In the genomic region with DNA sequence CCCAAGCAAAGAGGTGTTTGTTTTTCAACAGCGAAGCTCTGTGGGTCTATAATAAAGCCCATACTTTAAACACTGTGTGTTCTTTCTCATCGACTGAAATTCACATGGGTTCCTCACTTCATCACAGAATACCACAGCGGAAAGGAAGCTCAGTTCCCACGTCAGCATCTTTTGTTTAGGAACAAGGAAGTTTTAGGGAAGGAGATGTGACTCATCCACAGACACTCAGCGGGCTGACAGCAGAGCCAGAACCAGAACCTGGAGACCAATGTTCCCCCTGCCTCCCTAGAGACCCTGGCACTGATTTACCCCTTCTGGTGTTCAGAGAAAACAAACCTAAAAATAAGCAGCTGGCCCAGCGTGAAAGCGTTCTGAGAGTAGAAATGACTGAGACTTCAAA, we compare ENCODE assay signal across 24 mouse cellular contexts. TPM values are rescaled to one million over a fixed set of nuclear protein-coding genes. Genes with fewer than 3 reads are reported as not detected.
DNase-seq lines count a peak whose midpoint lies in the region; ATAC-seq and TF ChIP-seq lines count a peak whose summit lies in the region.
"Had no signal": no experiment of that assay in that cellular context is flagged by ENCODE, and none has a peak within 500 bp of the region (broad histone marks: within the 10 kb centered on the region; RNA-seq: fewer than 3 reads in every experiment).

No protein-coding gene starts in this region.

- ATAC-seq in hindbrain, embryonic 13.5 days (ENCODE audit: low FRiP score) = no peak
- ATAC-seq: CD4-positive, CD25-positive, alpha-beta regulatory T cell, adult 4 months; forebrain, embryonic 14.5 days; forebrain, postnatal 0 days; intestine, postnatal 0 days had no signal

- H3K27ac ChIP-seq in heart, adult 2 months = peak overlapping the region; percentile 20
- peak overlapping the region; percentile 68 for H3K27ac ChIP-seq in brown adipose tissue, adult 24 weeks (replicated peaks; ENCODE audit: low read depth, low read length)
- no peak overlapping the region for H3K27ac ChIP-seq in hindbrain, embryonic 13.5 days
- H3K27ac ChIP-seq: embryonic facial prominence, embryonic 12.5 days; embryonic facial prominence, embryonic 15.5 days; heart, embryonic 15.5 days; hindbrain, embryonic 15.5 days had no signal

- H3K36me3 ChIP-seq in heart, adult 2 months (ENCODE audit: control insufficient read depth, insufficient read depth, low read length) = peaks cover 34% of the 10 kb centered on the region
- H3K36me3 ChIP-seq in hindbrain, embryonic 13.5 days = peaks cover 60% of the 10 kb centered on the region
- H3K36me3 ChIP-seq: embryonic facial prominence, embryonic 15.5 days had no signal

- no peaks in the 10 kb centered on the region for H3K9me3 ChIP-seq in hindbrain, embryonic 13.5 days
- H3K9me3 ChIP-seq: embryonic facial prominence, embryonic 12.5 days; embryonic facial prominence, embryonic 15.5 days; heart, embryonic 12.5 days; heart, embryonic 15.5 days; hindbrain, embryonic 15.5 days had no signal

- intact Hi-C loops in heart, adult 2 months (cut with DNase I) = no loop called here
- intact Hi-C loops in heart, postnatal 25 days (cut with DNase I) = no loop called here

- no peak for TF ChIP-seq POLR2A in heart, adult 2 months (IDR thresholded peaks at IDR 0.05; ENCODE audit: insufficient read depth, low read depth, low read length)

- no peaks in the 10 kb centered on the region for H3K27me3 ChIP-seq in heart, adult 2 months (ENCODE audit: control insufficient read depth, insufficient read depth, low read length)
- H3K27me3 ChIP-seq in hindbrain, embryonic 13.5 days = no peaks in the 10 kb centered on the region
- H3K27me3 ChIP-seq: embryonic facial prominence, embryonic 12.5 days; embryonic facial prominence, embryonic 15.5 days; heart, embryonic 12.5 days; heart, embryonic 15.5 days; hindbrain, embryonic 15.5 days had no signal

- TF ChIP-seq EP300 in heart, adult 2 months (IDR thresholded peaks at IDR 0.05; ENCODE audit: insufficient read depth, low read depth, low read length) = no peak

- no peak overlapping the region for H3K4me2 ChIP-seq in hindbrain, embryonic 13.5 days
- H3K4me2 ChIP-seq: embryonic facial prominence, embryonic 12.5 days; embryonic facial prominence, embryonic 15.5 days; heart, embryonic 12.5 days; heart, embryonic 15.5 days; hindbrain, embryonic 15.5 days had no signal

- H3K4me3 ChIP-seq in heart, adult 2 months = no peak overlapping the region
- no peak overlapping the region for H3K4me3 ChIP-seq in brown adipose tissue, adult 24 weeks (ENCODE audit: insufficient read depth, low read depth, low read length)
- H3K4me3 ChIP-seq in hindbrain, embryonic 13.5 days = no peak overlapping the region
- H3K4me3 ChIP-seq: embryonic facial prominence, embryonic 12.5 days; embryonic facial prominence, embryonic 15.5 days; heart, embryonic 12.5 days; heart, embryonic 15.5 days; hindbrain, embryonic 15.5 days had no signal

- no peak overlapping the region for H3K9ac ChIP-seq in heart, adult 2 months (ENCODE audit: low read depth, low read length)
- H3K9ac ChIP-seq in hindbrain, embryonic 13.5 days = no peak overlapping the region
- H3K9ac ChIP-seq: embryonic facial prominence, embryonic 15.5 days; forebrain, postnatal 0 days; heart, embryonic 12.5 days; heart, embryonic 15.5 days; hindbrain, embryonic 15.5 days had no signal

- 45% methylated on average over 7 of the region's 7 CpGs for WGBS in heart, adult 2 months
- WGBS in hindbrain, embryonic 13.5 days = 83% methylated on average over 7 of the region's 7 CpGs

- TF ChIP-seq CTCF in heart, adult 2 months (IDR thresholded peaks at IDR 0.05) = no peak

- no peak for DNase-seq in heart, adult 2 months
- no peak for DNase-seq in heart, postnatal 25 days (ENCODE audit: low spot score)
- peak; percentile 40 for DNase-seq in layer of hippocampus, adult 9-11 months
- no peak for DNase-seq in layer of hippocampus, adult 11-12 months (ENCODE audit: low spot score)
- DNase-seq: adrenal gland, adult 2 months; adrenal gland, postnatal 14 days; cerebellum, adult 18-20 months; cerebellum, adult 9-10 months; cerebellum, postnatal 14 days; forebrain, postnatal 0 days; gastrocnemius, postnatal 10 days; gastrocnemius, postnatal 36 days; heart, postnatal 4 days had no signal

- H3K4me1 ChIP-seq in heart, adult 2 months (ENCODE audit: control insufficient read depth, insufficient read depth, low read length) = peaks cover 27% of the 10 kb centered on the region
- peaks cover 15% of the 10 kb centered on the region for H3K4me1 ChIP-seq in brown adipose tissue, adult 24 weeks (ENCODE audit: control insufficient read depth, insufficient read depth, insufficient read length, low read length)
- peaks cover 3% of the 10 kb centered on the region for H3K4me1 ChIP-seq in hindbrain, embryonic 13.5 days (replicated peaks)
- H3K4me1 ChIP-seq: hindbrain, embryonic 15.5 days had no signal

- H3K79me2 ChIP-seq in heart, adult 2 months (replicated peaks; ENCODE audit: control insufficient read depth, insufficient read depth, low read length) = no peaks in the 10 kb centered on the region

RNA-seq across cellular contexts. Expression of a gene that starts 33.8 kb away (rescaled TPM):
- 100 to 1,000 TPM; 137 to 139 TPM for total RNA-seq in heart, adult 2 months (2021)
- 116 and 125 TPM in 2 replicates for polyA plus RNA-seq in heart, adult 2 months (2012; rRNA removed)
- 100 to 1,000 TPM; 152 to 164 TPM for total RNA-seq in heart, postnatal 25 days (2021)
- polyA plus RNA-seq in brown adipose tissue, adult 24 weeks (2012; ENCODE audit: insufficient read depth, insufficient read length, missing spikeins) = 14.0 and 20.5 TPM in 2 replicates
- 13.8 and 14.7 TPM in 2 replicates for polyA plus RNA-seq in hindbrain, embryonic 13.5 days (2015; fragmentation: Nextera tagmentation; extraction: Ambion mirVana)
- total RNA-seq: MEL had no signal
